Mouse (Mus musculus): ENCODE results near the gene 1700020A23Rik. TPM values are rescaled to one million over a fixed set of nuclear protein-coding genes. Genes with fewer than 3 reads are reported as not detected.

1700020A23Rik gene
- polyA plus RNA-seq, 1 experiment: not detected

- no peak for TF ChIP-seq CTCF (IDR thresholded peaks at IDR 0.05; ENCODE audit: low read depth, low read length)
- no peak overlapping the region for H3K27ac ChIP-seq (ENCODE audit: insufficient read depth, low read length)
- no peaks in the 10 kb centered on the region for H3K36me3 ChIP-seq (ENCODE audit: control insufficient read depth, insufficient read depth, low read length, poor library complexity, severe bottlenecking)
- no peaks in the 10 kb centered on the region for H3K9me3 ChIP-seq (replicated peaks; ENCODE audit: control insufficient read depth, insufficient read depth, low read length, poor library complexity, severe bottlenecking)
- H3K27me3 ChIP-seq (ENCODE audit: control insufficient read depth, insufficient read depth, low read length, poor library complexity, severe bottlenecking): no peaks in the 10 kb centered on the region
- H3K9ac ChIP-seq (ENCODE audit: low read depth, poor library complexity, severe bottlenecking): no peak overlapping the region
- no peak overlapping the region for H3K4me3 ChIP-seq (ENCODE audit: low read depth, low read length)
- H3K4me1 ChIP-seq (ENCODE audit: control insufficient read depth, insufficient read depth, low read length): no peaks in the 10 kb centered on the region
Observed at GRCm38 (mm10) chr2:130374951-130375350, 30.1 kb upstream of the 1700020A23Rik start.

GRCm38 (mm10) chr2:130383205-130383604, 21.9 kb upstream of the 1700020A23Rik start:
- H3K9ac ChIP-seq (ENCODE audit: low read depth, poor library complexity, severe bottlenecking): no peak overlapping the region
- H3K9me3 ChIP-seq (replicated peaks; ENCODE audit: control insufficient read depth, insufficient read depth, low read length, poor library complexity, severe bottlenecking): peaks cover 16% of the 10 kb centered on the region
- H3K27me3 ChIP-seq (ENCODE audit: control insufficient read depth, insufficient read depth, low read length, poor library complexity, severe bottlenecking): no peaks in the 10 kb centered on the region
- H3K27ac ChIP-seq (ENCODE audit: insufficient read depth, low read length): no peak overlapping the region
- no peaks in the 10 kb centered on the region for H3K4me1 ChIP-seq (ENCODE audit: control insufficient read depth, insufficient read depth, low read length)
- no peak overlapping the region for H3K4me3 ChIP-seq (ENCODE audit: low read depth, low read length)
- H3K36me3 ChIP-seq (ENCODE audit: control insufficient read depth, insufficient read depth, low read length, poor library complexity, severe bottlenecking): no peaks in the 10 kb centered on the region
- TF ChIP-seq CTCF (IDR thresholded peaks at IDR 0.05; ENCODE audit: low read depth, low read length) (no peak), EP300 (IDR thresholded peaks at IDR 0.05; ENCODE audit: insufficient read depth, low read depth, low read length) (no peak), POLR2A (IDR thresholded peaks at IDR 0.05; ENCODE audit: insufficient read depth, low read length) (no peak)

GRCm38 (mm10) chr2:130383895-130384294, 21.2 kb upstream of the 1700020A23Rik start:
- no peak overlapping the region for H3K9ac ChIP-seq (ENCODE audit: low read depth, poor library complexity, severe bottlenecking)
- H3K9me3 ChIP-seq (replicated peaks; ENCODE audit: control insufficient read depth, insufficient read depth, low read length, poor library complexity, severe bottlenecking): peaks cover 16% of the 10 kb centered on the region
- no peaks in the 10 kb centered on the region for H3K36me3 ChIP-seq (ENCODE audit: control insufficient read depth, insufficient read depth, low read length, poor library complexity, severe bottlenecking)
- no peaks in the 10 kb centered on the region for H3K4me1 ChIP-seq (ENCODE audit: control insufficient read depth, insufficient read depth, low read length)
- TF ChIP-seq EP300 (IDR thresholded peaks at IDR 0.05; ENCODE audit: insufficient read depth, low read depth, low read length) (no peak), CTCF (IDR thresholded peaks at IDR 0.05; ENCODE audit: low read depth, low read length) (no peak), POLR2A (IDR thresholded peaks at IDR 0.05; ENCODE audit: insufficient read depth, low read length) (no peak)
- H3K27me3 ChIP-seq (ENCODE audit: control insufficient read depth, insufficient read depth, low read length, poor library complexity, severe bottlenecking): no peaks in the 10 kb centered on the region
- H3K4me3 ChIP-seq (ENCODE audit: low read depth, low read length): no peak overlapping the region
- H3K27ac ChIP-seq (ENCODE audit: insufficient read depth, low read length): no peak overlapping the region

GRCm38 (mm10) chr2:130386212-130386611, 18.8 kb upstream of the 1700020A23Rik start:
- Histone ChIP-seq H3K4me3 (ENCODE audit: low read depth, low read length) (no peak overlapping the region), H3K36me3 (ENCODE audit: control insufficient read depth, insufficient read depth, low read length, poor library complexity, severe bottlenecking) (no peaks in the 10 kb centered on the region), H3K27me3 (ENCODE audit: control insufficient read depth, insufficient read depth, low read length, poor library complexity, severe bottlenecking) (no peaks in the 10 kb centered on the region), H3K4me1 (ENCODE audit: control insufficient read depth, insufficient read depth, low read length) (no peaks in the 10 kb centered on the region), H3K9ac (ENCODE audit: low read depth, poor library complexity, severe bottlenecking) (no peak overlapping the region), H3K9me3 (replicated peaks; ENCODE audit: control insufficient read depth, insufficient read depth, low read length, poor library complexity, severe bottlenecking) (peaks cover 16% of the 10 kb centered on the region), H3K27ac (ENCODE audit: insufficient read depth, low read length) (no peak overlapping the region)
- TF ChIP-seq POLR2A (IDR thresholded peaks at IDR 0.05; ENCODE audit: insufficient read depth, low read length) (no peak), CTCF (IDR thresholded peaks at IDR 0.05; ENCODE audit: low read depth, low read length) (no peak), EP300 (IDR thresholded peaks at IDR 0.05; ENCODE audit: insufficient read depth, low read depth, low read length) (no peak)

GRCm38 (mm10) chr2:130388796-130389195, 16.3 kb upstream of the 1700020A23Rik start:
- Histone ChIP-seq H3K4me3 (ENCODE audit: low read depth, low read length) (no peak overlapping the region), H3K9me3 (replicated peaks; ENCODE audit: control insufficient read depth, insufficient read depth, low read length, poor library complexity, severe bottlenecking) (peaks cover 16% of the 10 kb centered on the region), H3K9ac (ENCODE audit: low read depth, poor library complexity, severe bottlenecking) (no peak overlapping the region), H3K36me3 (ENCODE audit: control insufficient read depth, insufficient read depth, low read length, poor library complexity, severe bottlenecking) (no peaks in the 10 kb centered on the region), H3K27ac (ENCODE audit: insufficient read depth, low read length) (no peak overlapping the region), H3K27me3 (ENCODE audit: control insufficient read depth, insufficient read depth, low read length, poor library complexity, severe bottlenecking) (no peaks in the 10 kb centered on the region), H3K4me1 (ENCODE audit: control insufficient read depth, insufficient read depth, low read length) (no peaks in the 10 kb centered on the region)
- TF ChIP-seq EP300 (IDR thresholded peaks at IDR 0.05; ENCODE audit: insufficient read depth, low read depth, low read length) (no peak), POLR2A (IDR thresholded peaks at IDR 0.05; ENCODE audit: insufficient read depth, low read length) (no peak), CTCF (IDR thresholded peaks at IDR 0.05; ENCODE audit: low read depth, low read length) (no peak)

- H3K9me3 ChIP-seq (replicated peaks; ENCODE audit: control insufficient read depth, insufficient read depth, low read length, poor library complexity, severe bottlenecking): no peaks in the 10 kb centered on the region
- no peak overlapping the region for H3K4me3 ChIP-seq (ENCODE audit: low read depth, low read length)
- no peaks in the 10 kb centered on the region for H3K36me3 ChIP-seq (ENCODE audit: control insufficient read depth, insufficient read depth, low read length, poor library complexity, severe bottlenecking)
- no peaks in the 10 kb centered on the region for H3K4me1 ChIP-seq (ENCODE audit: control insufficient read depth, insufficient read depth, low read length)
- TF ChIP-seq POLR2A (IDR thresholded peaks at IDR 0.05; ENCODE audit: insufficient read depth, low read length) (no peak), EP300 (IDR thresholded peaks at IDR 0.05; ENCODE audit: insufficient read depth, low read depth, low read length) (no peak), CTCF (IDR thresholded peaks at IDR 0.05; ENCODE audit: low read depth, low read length) (no peak)
- H3K27ac ChIP-seq (ENCODE audit: insufficient read depth, low read length): no peak overlapping the region
- no peak overlapping the region for H3K9ac ChIP-seq (ENCODE audit: low read depth, poor library complexity, severe bottlenecking)
- no peaks in the 10 kb centered on the region for H3K27me3 ChIP-seq (ENCODE audit: control insufficient read depth, insufficient read depth, low read length, poor library complexity, severe bottlenecking)
Observed at GRCm38 (mm10) chr2:130390993-130391625, 13.9 kb upstream of the 1700020A23Rik start.
